Comparison of ENCODE assay signal across 21 mouse cellular contexts in the genomic region with DNA sequence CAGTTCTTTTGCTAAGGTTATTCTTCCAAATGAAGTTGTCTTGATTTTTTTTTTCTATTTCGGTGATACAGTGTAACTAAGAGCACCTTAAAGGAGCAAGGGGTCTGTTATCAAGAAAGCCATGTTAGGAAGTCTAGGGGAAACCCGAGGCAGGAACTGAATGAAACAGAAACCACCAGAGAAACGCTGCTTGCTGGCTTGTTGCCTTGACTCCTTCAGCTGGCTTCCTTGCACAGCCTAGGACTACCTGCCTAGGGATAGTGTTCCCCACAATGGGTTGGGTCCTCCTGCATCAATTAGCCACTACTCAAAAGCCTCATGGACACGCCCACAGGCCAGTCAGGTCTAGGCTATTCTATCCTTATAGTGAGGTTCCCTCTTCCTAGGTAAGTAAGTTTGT.
DNase-seq lines count a peak whose midpoint lies in the region; ATAC-seq and TF ChIP-seq lines count a peak whose summit lies in the region.
"Had no signal": no experiment of that assay in that cellular context is flagged by ENCODE, and none has a peak within 500 bp of the region (broad histone marks: within the 10 kb centered on the region; RNA-seq: fewer than 3 reads in every experiment).

No protein-coding gene starts in this region.

- no peaks in the 10 kb centered on the region for H3K36me3 ChIP-seq in testis, adult 2 months (ENCODE audit: control insufficient read depth, insufficient read depth, low read length)
- peaks cover 22 to 46% of the 10 kb centered on the region in 2 experiments for H3K36me3 ChIP-seq in CH12.LX (replicated peaks in 1 of 2; ENCODE audit: control insufficient read depth in 1 of 2, insufficient read depth in 1 of 2, low read length in 1 of 2)
- H3K36me3 ChIP-seq: embryonic facial prominence, embryonic 10.5 days; limb, embryonic 15.5 days; midbrain, embryonic 10.5 days had no signal

- no peaks in the 10 kb centered on the region for H3K9me3 ChIP-seq in CH12.LX (replicated peaks; ENCODE audit: low read length)
- H3K9me3 ChIP-seq: embryonic facial prominence, embryonic 10.5 days; heart, embryonic 10.5 days; limb, embryonic 15.5 days; midbrain, embryonic 10.5 days had no signal

- ATAC-seq in megakaryocyte progenitor cell, adult 5-6 weeks (replicated peaks; ENCODE audit: poor library complexity), result peak; percentile 37; the same call in 1 of the 2 replicates
- ATAC-seq: forebrain, postnatal 0 days; midbrain, embryonic 16.5 days had no signal

- H3K9ac ChIP-seq in CH12.LX (ENCODE audit: insufficient read depth, low read depth), result peak overlapping the region; percentile 27; the same call in 1 of the 2 replicates
- H3K9ac ChIP-seq: forebrain, postnatal 0 days; limb, embryonic 15.5 days; liver, embryonic 14.5 days; lung, embryonic 14.5 days had no signal

- TF ChIP-seq POLR2A in testis, adult 2 months (IDR thresholded peaks at IDR 0.05; ENCODE audit: control insufficient read depth, low read depth, low read length), result no peak
- TF ChIP-seq POLR2A in CH12.LX (IDR thresholded peaks at IDR 0.05; ENCODE audit: low read depth, low read length), result no peak

- no peak overlapping the region for H3K4me3 ChIP-seq in testis, adult 2 months (ENCODE audit: control insufficient read depth, low read depth, low read length)
- H3K4me3 ChIP-seq in CH12.LX (replicated peaks in 1 of 3; ENCODE audit: low read depth in 2 of 3, low read length in 2 of 3, poor library complexity in 1 of 3), result no peak overlapping the region
- H3K4me3 ChIP-seq: embryonic facial prominence, embryonic 10.5 days; heart, embryonic 10.5 days; limb, embryonic 15.5 days; midbrain, embryonic 10.5 days; myocyte had no signal

- no peaks in the 10 kb centered on the region for H3K4me1 ChIP-seq in testis, adult 2 months (ENCODE audit: control insufficient read depth, insufficient read depth, low read length)
- H3K4me1 ChIP-seq in CH12.LX (ENCODE audit: control insufficient read depth in 1 of 2, insufficient read depth in 2 of 2), result peaks cover 8 to 64% of the 10 kb centered on the region in 2 experiments
- H3K4me1 ChIP-seq: embryonic facial prominence, embryonic 10.5 days; heart, embryonic 10.5 days had no signal

- H3K4me2 ChIP-seq in CH12.LX (ENCODE audit: insufficient read depth, low read depth, poor library complexity, severe bottlenecking), result peak overlapping the region; percentile 90
- H3K4me2 ChIP-seq: limb, embryonic 15.5 days; lung, embryonic 14.5 days had no signal

- dilution Hi-C loops in CH12.LX (cut with MboI; ENCODE audit: extremely low pct_ligation_motif_present, extremely low pct_unique_long_range_greater_than_20kb, low sequenced_read_pairs), result no loop called here

- TF ChIP-seq EP300 in CH12.LX (IDR thresholded peaks at IDR 0.05; ENCODE audit: low read length), result peak; percentile 19; the same call in 1 of the 2 replicates

- peaks cover 12% of the 10 kb centered on the region for H3K79me2 ChIP-seq in CH12.LX (replicated peaks; ENCODE audit: control insufficient read depth, extremely low read depth, insufficient read depth, poor library complexity, severe bottlenecking)

- no peak for TF ChIP-seq CTCF in testis, adult 2 months (IDR thresholded peaks at IDR 0.05; ENCODE audit: control insufficient read depth, insufficient read depth, insufficient replicate concordance, low read depth, low read length)
- TF ChIP-seq CTCF in CH12.LX (conservative IDR thresholded peaks at IDR 0.05 in 1 of 2, IDR thresholded peaks at IDR 0.05 in 1 of 2; ENCODE audit: low read depth in 2 of 2, low read length in 2 of 2), result no peak

- in situ Hi-C loops in CH12.LX (cut with MboI; ENCODE audit: low pct_ligation_motif_present, low pct_unique_long_range_greater_than_20kb, low sequenced_read_pairs), result no loop called here

- 0 out of 2 replicates have a peak overlapping the region, but pooled peaks have one; percentile 42 for H3K27ac ChIP-seq in testis, adult 2 months (ENCODE audit: control insufficient read depth, insufficient read depth, low read depth, low read length)
- peak overlapping the region; percentile 21 for H3K27ac ChIP-seq in CH12.LX (ENCODE audit: insufficient read depth, low read depth)
- H3K27ac ChIP-seq: embryonic facial prominence, embryonic 10.5 days; heart, embryonic 10.5 days; kidney, postnatal 0 days; limb, embryonic 15.5 days; liver, embryonic 14.5 days; midbrain, embryonic 10.5 days; stomach, postnatal 0 days had no signal

- no peaks in the 10 kb centered on the region for H3K27me3 ChIP-seq in testis, adult 2 months (ENCODE audit: control insufficient read depth, insufficient read depth, low read length)
- no peaks in the 10 kb centered on the region for H3K27me3 ChIP-seq in CH12.LX (replicated peaks)
- H3K27me3 ChIP-seq: limb, embryonic 15.5 days had no signal

- TF ChIP-seq RAD21 in CH12.LX (IDR thresholded peaks at IDR 0.05; ENCODE audit: low read depth, low read length), result no peak

- DNase-seq in testis, postnatal 14 days (ENCODE audit: low spot score), result no peak
- peak; percentile 62 for DNase-seq in CH12.LX (ENCODE audit: extremely low read depth)
- no peak for DNase-seq in right cerebral cortex, postnatal 4 days
- no peak for DNase-seq in urinary bladder, adult 2 months (ENCODE audit: low spot score)
- DNase-seq in cerebellum, adult 18-20 months, result no peak
- DNase-seq: cerebellum, adult 9-11 months; forebrain, postnatal 0 days; left cerebral cortex, postnatal 4 days; thymus, postnatal 14 days had no signal

TF ChIP-seq in CH12.LX, 34 proteins besides CTCF, POLR2A, EP300 and RAD21:
- TF ChIP-seq MYC (IDR thresholded peaks at IDR 0.05; ENCODE audit: low read depth, low read length) (no peak), ETS1 (conservative IDR thresholded peaks at IDR 0.05; ENCODE audit: low read depth, low read length) (0 out of 2 replicates have a peak, but pooled peaks have one; percentile 17), JUND (conservative IDR thresholded peaks at IDR 0.05; ENCODE audit: low read depth, low read length) (no peak), IRF4 (IDR thresholded peaks at IDR 0.05; ENCODE audit: low read depth, low read length) (peak; percentile 54; the same call in 1 of the 2 replicates), ZKSCAN1 (IDR thresholded peaks at IDR 0.05; ENCODE audit: borderline replicate concordance, low read depth, low read length) (no peak), ELF1 (IDR thresholded peaks at IDR 0.05; ENCODE audit: low read depth, low read length) (0 out of 2 replicates have a peak, but pooled peaks have one; percentile 39)
